Mouse (Mus musculus) neural tube, embryonic 15.5 days (tissue): Measurements from ENCODE around the gene Tinagl1. TPM values are rescaled to one million over a fixed set of nuclear protein-coding genes. Genes with fewer than 3 reads are reported as not detected.

ENCODE experiments used
- ATAC-seq: fragments of 200-750 bp; cut with Nextera tagmentation; 2 replicates; pipeline ENCODE4 v1.8.0; 2017; ENCODE audit warnings: mild to moderate bottlenecking, moderate TSS enrichment, moderate library complexity; ENCODE audit not compliant: low FRiP score
- H3K27ac ChIP-seq: fragments of 300-500 bp; sonication (generic); replicated peaks from 2 replicates; pipeline ENCODE4 v1.5.1; 2015; ENCODE audit warnings: mild to moderate bottlenecking, inconsistent platforms
- H3K27me3 ChIP-seq: fragments of 300-500 bp; sonication (generic); replicated peaks from 2 replicates; pipeline ENCODE4 v1.6.1; 2015; ENCODE audit warnings: inconsistent platforms
- H3K36me3 ChIP-seq: fragments of 300-500 bp; sonication (generic); 2 replicates; pipeline ENCODE4 v1.6.1; 2015; ENCODE audit warnings: inconsistent platforms
- H3K4me1 ChIP-seq: fragments of 300-500 bp; sonication (generic); 2 replicates; pipeline ENCODE4 v1.6.1; 2015; ENCODE audit warnings: inconsistent platforms
- H3K4me2 ChIP-seq: fragments of 300-500 bp; sonication (generic); 2 replicates; pipeline ENCODE4 v1.6.1; 2015; ENCODE audit warnings: inconsistent platforms, mild to moderate bottlenecking, moderate library complexity
- H3K4me3 ChIP-seq: fragments of 300-500 bp; sonication (generic); replicated peaks from 2 replicates; pipeline ENCODE4 v1.5.1; 2015; ENCODE audit warnings: mild to moderate bottlenecking, inconsistent platforms
- H3K9ac ChIP-seq: fragments of 300-500 bp; sonication (generic); replicated peaks from 2 replicates; pipeline ENCODE4 v1.6.1; 2015; ENCODE audit warnings: mild to moderate bottlenecking, inconsistent platforms
- H3K9me3 ChIP-seq: fragments of 300-500 bp; sonication (generic); replicated peaks from 2 replicates; pipeline ENCODE4 v1.6.1; 2016; ENCODE audit warnings: inconsistent platforms
- WGBS: fragments of 180-500 bp; shearing (Covaris S2); methylation state at CpG from one replicate; pipeline ENCODE4 v1.1.7; 2015; ENCODE audit warnings: mixed read lengths; 5-methylcytosine and 5-hydroxymethylcytosine counted together
- polyA plus RNA-seq: library from polyadenylated mRNA; unstranded; fragments of >200 nt; fragmentation: Nextera tagmentation; extraction: Ambion mirVana; gene quantifications from 2 replicates; pipeline ENCODE4 v1.2.1, GENCODE M21; 2015

Gene Tinagl1
- polyA plus RNA-seq, result 4.1 and 14.7 TPM in 2 replicates

DNA sequence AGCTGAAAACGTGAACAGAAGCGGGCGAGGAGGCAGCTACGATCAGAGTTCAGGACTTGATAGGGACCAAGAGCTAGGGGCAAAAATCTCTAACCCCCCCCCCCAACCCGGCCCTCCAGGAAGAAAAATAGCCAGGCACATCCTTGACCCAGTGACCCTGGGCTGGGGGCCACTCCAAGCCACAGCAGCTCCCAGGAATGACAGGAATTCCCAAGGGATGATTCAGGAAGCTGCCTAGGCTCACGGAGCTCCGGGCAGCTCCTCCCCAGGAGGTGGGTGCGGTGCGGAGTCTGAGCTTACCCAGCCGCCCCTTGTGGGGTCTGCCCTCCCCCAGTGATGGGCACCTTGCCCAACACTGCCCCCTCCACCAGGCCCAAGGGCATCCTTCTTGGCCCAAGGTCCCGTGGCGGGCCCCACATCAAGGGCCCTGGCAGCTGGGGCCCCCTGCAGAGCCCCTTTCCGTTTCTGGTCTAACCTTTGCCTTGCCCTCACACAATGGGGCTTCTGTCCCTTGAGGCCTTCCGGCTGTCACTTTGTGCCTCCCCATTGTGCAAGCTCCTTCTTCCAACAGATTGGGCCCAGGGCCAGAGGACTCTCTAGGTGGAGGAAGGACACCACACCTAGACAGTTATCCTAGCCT is at the start of gene Tinagl1:
Gene Tinagl1, minus strand, starts transcription at position 51 of the 640 bp plus-strand sequence.
- Histone ChIP-seq H3K4me3 (0 out of 2 replicates have a peak within 1 kb of the TSS, but pooled peaks have one; percentile 0), H3K27me3 (peaks cover 32% of the 10 kb centered on the region), H3K4me2 (peak within 1 kb of the TSS; percentile 33), H3K4me1 (peaks cover 18% of the 10 kb centered on the region), H3K36me3 (no peaks in the 10 kb centered on the region), H3K9me3 (no peaks in the 10 kb centered on the region), H3K27ac (no peak within 1 kb of the TSS), H3K9ac (no peak within 1 kb of the TSS)
- no peak for ATAC-seq
- WGBS, result 2% methylated on average over 14 of the region's 14 CpGs

DNA sequence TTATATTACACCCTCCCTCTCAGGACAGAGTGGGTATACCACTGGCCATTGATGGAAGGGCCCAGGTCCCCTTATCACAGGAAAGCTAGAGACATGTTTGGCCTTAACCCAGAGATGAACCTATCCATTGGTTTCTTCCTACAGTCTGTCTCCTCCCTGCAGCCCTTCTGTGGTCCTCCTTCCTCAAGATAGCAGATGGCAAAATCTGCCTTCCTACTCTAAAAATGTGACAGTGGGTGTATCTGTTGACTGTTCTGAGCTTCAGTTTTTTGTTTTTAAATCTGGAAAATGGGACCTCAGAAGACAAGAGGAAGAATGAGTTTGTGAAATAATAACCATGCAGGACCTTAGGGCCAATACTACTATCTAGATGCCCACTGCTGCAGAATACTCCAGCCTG is 49.1 kb upstream of the Tinagl1 start:
- H3K4me3 ChIP-seq, result no peak overlapping the region
- H3K4me1 ChIP-seq, result no peaks in the 10 kb centered on the region
- no peaks in the 10 kb centered on the region for H3K36me3 ChIP-seq
- no peak overlapping the region for H3K27ac ChIP-seq
- H3K4me2 ChIP-seq, result no peak overlapping the region
- H3K9me3 ChIP-seq, result no peaks in the 10 kb centered on the region
- H3K9ac ChIP-seq, result no peak overlapping the region
- no peak for ATAC-seq
- no peaks in the 10 kb centered on the region for H3K27me3 ChIP-seq

- H3K4me3 ChIP-seq, result no peak within 1 kb of the TSS
- no peak within 1 kb of the TSS for H3K27ac ChIP-seq
- H3K27me3 ChIP-seq, result no peaks in the 10 kb centered on the region
- no peaks in the 10 kb centered on the region for H3K36me3 ChIP-seq
- no peak within 1 kb of the TSS for H3K4me2 ChIP-seq
- no peak within 1 kb of the TSS for H3K9ac ChIP-seq
- 71% methylated on average over 4 of the region's 4 CpGs for WGBS
- no peak for ATAC-seq
- H3K4me1 ChIP-seq, result no peaks in the 10 kb centered on the region
- no peaks in the 10 kb centered on the region for H3K9me3 ChIP-seq
Observed at GRCm38 (mm10) chr4:130222179-130222578, 47.3 kb upstream of the Tinagl1 start, which contains the start of gene Gm853. Gm853 (minus strand) TSS chr4:130222401.

DNA sequence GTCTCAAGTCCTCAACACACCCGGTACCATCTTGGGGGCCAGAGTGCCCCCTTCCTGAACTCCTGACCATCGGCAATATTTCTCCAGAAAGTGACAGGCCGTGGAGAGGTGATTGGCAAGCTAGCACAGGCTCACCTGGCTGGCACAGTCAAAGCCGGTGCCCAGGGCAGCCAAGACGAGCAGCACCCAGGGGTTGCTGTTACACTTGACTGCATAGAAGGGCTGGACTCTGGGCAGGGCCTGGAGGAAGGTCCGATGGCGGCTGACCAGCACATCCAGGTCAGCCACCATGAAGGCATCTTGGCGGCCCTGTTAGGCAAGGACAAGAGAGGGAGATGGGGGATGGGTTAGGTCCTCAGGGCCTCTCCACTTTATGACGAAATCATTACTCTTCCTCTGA is 45.3 kb upstream of the Tinagl1 start:
- WGBS, result 80% methylated on average over 9 of the region's 9 CpGs
- H3K4me2 ChIP-seq, result no peak overlapping the region
- no peaks in the 10 kb centered on the region for H3K9me3 ChIP-seq
- no peaks in the 10 kb centered on the region for H3K4me1 ChIP-seq
- no peak overlapping the region for H3K9ac ChIP-seq
- H3K27ac ChIP-seq, result no peak overlapping the region
- no peak overlapping the region for H3K4me3 ChIP-seq
- H3K27me3 ChIP-seq, result no peaks in the 10 kb centered on the region
- no peak for ATAC-seq
- no peaks in the 10 kb centered on the region for H3K36me3 ChIP-seq

DNA sequence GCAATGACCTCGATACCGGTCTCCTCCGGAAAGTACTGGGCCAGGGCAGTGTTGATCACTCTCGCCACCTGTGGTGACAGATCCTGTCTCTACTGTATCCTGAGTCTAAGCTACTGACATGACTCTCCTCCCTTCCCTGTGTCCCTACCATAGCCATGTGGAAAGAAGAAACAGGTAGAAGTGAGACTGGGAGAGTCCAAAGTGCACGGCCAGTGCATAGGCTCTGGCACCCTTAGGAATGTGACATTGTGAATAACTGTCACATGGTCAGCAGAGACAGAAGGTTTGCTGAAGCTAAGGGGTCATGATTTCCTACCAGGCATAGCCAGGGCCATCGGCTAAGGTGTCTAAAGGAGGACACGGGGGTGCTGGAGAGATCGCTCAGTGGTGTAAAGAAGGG is 40.5 kb upstream of the Tinagl1 start:
- H3K36me3 ChIP-seq, result no peaks in the 10 kb centered on the region
- WGBS, result 92% methylated on average over 8 of the region's 8 CpGs
- no peak for ATAC-seq
- 0 out of 2 replicates have a peak, but pooled peaks cover 4% of the 10 kb centered on the region for H3K27me3 ChIP-seq
- no peaks in the 10 kb centered on the region for H3K4me1 ChIP-seq
- no peak overlapping the region for H3K27ac ChIP-seq
- H3K4me2 ChIP-seq, result no peak overlapping the region
- H3K9me3 ChIP-seq, result no peaks in the 10 kb centered on the region
- H3K4me3 ChIP-seq, result no peak overlapping the region
- H3K9ac ChIP-seq, result no peak overlapping the region

GRCm38 (mm10) chr4:130213857-130214256 is 38.9 kb upstream of the Tinagl1 start:
- Histone ChIP-seq H3K9ac (no peak overlapping the region), H3K27me3 (0 out of 2 replicates have a peak, but pooled peaks cover 4% of the 10 kb centered on the region), H3K4me2 (no peak overlapping the region), H3K4me3 (no peak overlapping the region), H3K27ac (no peak overlapping the region), H3K36me3 (no peaks in the 10 kb centered on the region), H3K4me1 (no peaks in the 10 kb centered on the region), H3K9me3 (no peaks in the 10 kb centered on the region)
- no peak for ATAC-seq
- 81% methylated on average over 10 of the region's 10 CpGs for WGBS

DNA sequence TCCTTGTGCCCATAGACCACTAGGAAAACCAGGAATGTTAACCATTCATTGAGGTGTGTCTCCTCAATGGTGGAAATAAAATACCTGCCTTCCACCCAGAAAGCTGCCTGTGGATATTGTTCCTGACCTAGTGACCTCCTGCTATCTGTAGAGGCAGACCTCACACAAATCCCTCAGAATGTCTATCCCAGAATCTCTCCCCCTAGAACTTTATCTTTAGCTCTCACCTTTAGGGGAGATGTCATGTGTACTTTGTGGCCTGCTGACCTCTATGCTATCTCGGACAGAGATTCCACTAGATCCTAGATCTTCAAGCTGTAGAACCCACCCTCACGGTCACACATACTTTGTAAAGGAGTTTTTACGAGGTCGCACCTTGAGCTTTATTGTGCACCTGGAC is 38.3 kb upstream of the Tinagl1 start:
- ATAC-seq, result no peak
- no peaks in the 10 kb centered on the region for H3K9me3 ChIP-seq
- no peak overlapping the region for H3K4me3 ChIP-seq
- 87% methylated on average over 4 of the region's 4 CpGs for WGBS
- H3K4me2 ChIP-seq, result no peak overlapping the region
- 0 out of 2 replicates have a peak, but pooled peaks cover 4% of the 10 kb centered on the region for H3K27me3 ChIP-seq
- H3K36me3 ChIP-seq, result no peaks in the 10 kb centered on the region
- no peak overlapping the region for H3K9ac ChIP-seq
- H3K4me1 ChIP-seq, result no peaks in the 10 kb centered on the region
- H3K27ac ChIP-seq, result no peak overlapping the region

GRCm38 (mm10) chr4:130212421-130212820 is 37.5 kb upstream of the Tinagl1 start:
- Histone ChIP-seq H3K27me3 (0 out of 2 replicates have a peak, but pooled peaks cover 4% of the 10 kb centered on the region), H3K9ac (no peak overlapping the region), H3K4me1 (no peaks in the 10 kb centered on the region), H3K4me3 (no peak overlapping the region), H3K36me3 (no peaks in the 10 kb centered on the region), H3K4me2 (no peak overlapping the region), H3K9me3 (no peaks in the 10 kb centered on the region), H3K27ac (no peak overlapping the region)
- ATAC-seq, result no peak
- 78% methylated on average over 7 of the region's 7 CpGs for WGBS

- H3K4me3 ChIP-seq, result no peak overlapping the region
Observed at GRCm38 (mm10) chr4:130211870-130212269, 36.9 kb upstream of the Tinagl1 start.

DNA sequence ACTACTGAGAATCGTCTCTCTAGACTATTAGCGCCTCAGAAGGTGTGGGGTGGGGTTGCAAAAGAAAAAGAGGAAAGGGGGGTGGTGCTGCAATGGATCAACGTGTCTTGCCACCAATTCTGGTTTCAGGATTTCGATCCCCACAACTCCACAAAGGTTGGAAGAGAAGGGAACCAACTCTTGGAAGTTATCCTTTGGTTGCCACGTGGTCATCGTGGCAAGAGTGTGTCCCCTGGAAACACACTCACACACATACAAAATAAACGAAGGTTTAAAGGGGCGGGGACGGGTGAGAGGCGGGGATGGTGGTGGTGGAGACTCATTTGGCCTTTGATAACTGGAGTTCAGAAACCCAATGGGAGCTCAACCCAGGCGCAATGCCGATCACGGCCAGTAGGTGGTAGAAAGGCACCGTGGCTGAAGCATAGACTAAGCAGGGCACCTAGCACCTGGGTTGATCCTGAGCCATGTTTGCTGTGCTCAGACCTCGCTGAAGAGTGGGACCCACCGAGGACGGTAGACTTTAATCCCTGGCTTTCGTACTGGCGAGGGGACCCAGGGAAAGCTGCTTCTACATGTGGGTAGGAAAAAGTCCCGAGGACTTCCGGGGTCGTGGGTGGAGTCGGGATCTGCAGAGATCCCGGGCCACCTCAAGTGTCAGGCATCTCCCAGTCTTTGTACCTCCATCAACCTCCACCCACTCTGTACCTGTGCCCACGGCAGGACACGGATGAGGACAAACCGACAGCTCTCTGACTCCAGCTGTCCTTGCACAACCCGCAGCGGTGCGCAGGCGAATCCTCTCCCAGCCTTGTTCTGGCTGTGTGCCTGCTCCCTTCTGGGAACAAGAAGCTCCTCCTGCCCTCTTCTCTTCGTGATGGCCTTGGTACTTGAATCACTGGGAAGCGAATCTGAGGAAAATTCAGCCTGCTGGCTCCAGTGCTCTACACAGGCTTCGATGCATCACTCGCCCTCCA is 24.1 kb upstream of the Tinagl1 start:
- peak overlapping the region; percentile 37 for H3K4me3 ChIP-seq
- no peaks in the 10 kb centered on the region for H3K9me3 ChIP-seq
- H3K9ac ChIP-seq, result peak overlapping the region; percentile 46
- WGBS, result 18% methylated on average over 35 of the region's 35 CpGs
- no peak overlapping the region for H3K27ac ChIP-seq
- no peaks in the 10 kb centered on the region for H3K36me3 ChIP-seq
- peaks cover 14% of the 10 kb centered on the region for H3K4me1 ChIP-seq
- peak overlapping the region; percentile 64 for H3K4me2 ChIP-seq
- H3K27me3 ChIP-seq, result peaks cover 8% of the 10 kb centered on the region
- ATAC-seq, result peak; percentile 84

More at GRCm38 (mm10) chr4:130211870-130212269, 36.9 kb upstream of the Tinagl1 start:
- Histone ChIP-seq H3K4me2 (no peak overlapping the region), H3K36me3 (no peaks in the 10 kb centered on the region), H3K27ac (no peak overlapping the region), H3K9me3 (no peaks in the 10 kb centered on the region), H3K4me1 (no peaks in the 10 kb centered on the region), H3K27me3 (0 out of 2 replicates have a peak, but pooled peaks cover 4% of the 10 kb centered on the region), H3K9ac (no peak overlapping the region)
- ATAC-seq, result no peak
- 97% methylated on average over 2 of the region's 2 CpGs for WGBS

DNA sequence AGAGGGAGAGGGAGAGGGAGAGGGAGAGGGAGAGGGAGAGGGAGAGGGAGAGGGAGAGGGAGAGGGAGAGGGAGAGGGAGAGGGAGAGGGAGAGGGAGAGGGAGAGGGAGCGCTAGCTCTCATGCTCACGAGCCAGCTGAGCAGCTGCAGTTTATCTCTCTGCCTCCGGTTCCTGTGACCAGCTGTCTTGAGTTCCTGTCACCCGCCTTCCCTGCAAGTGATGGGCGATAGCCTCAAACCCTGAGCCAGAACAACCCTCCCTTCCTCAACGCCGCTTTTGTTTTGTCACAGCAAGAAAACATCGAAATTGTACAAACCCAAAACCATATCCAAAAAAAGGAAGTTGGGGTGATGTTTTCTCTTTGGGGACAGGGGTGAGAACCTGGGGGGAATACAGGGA is 21.6 kb upstream of the Tinagl1 start:
- no peaks in the 10 kb centered on the region for H3K9me3 ChIP-seq
- H3K9ac ChIP-seq, result no peak overlapping the region
- no peak overlapping the region for H3K4me3 ChIP-seq
- H3K4me2 ChIP-seq, result no peak overlapping the region
- H3K27me3 ChIP-seq, result peaks cover 8% of the 10 kb centered on the region
- WGBS, result 79% methylated on average over 8 of the region's 8 CpGs
- no peaks in the 10 kb centered on the region for H3K36me3 ChIP-seq
- no peak for ATAC-seq
- no peak overlapping the region for H3K27ac ChIP-seq
- H3K4me1 ChIP-seq, result peaks cover 14% of the 10 kb centered on the region
